Mouse (Mus musculus): Measurements from ENCODE around the gene Gm44805. TPM values are rescaled to one million over a fixed set of nuclear protein-coding genes. Genes with fewer than 3 reads are reported as not detected.

The Gm44805 gene
- polyA plus RNA-seq, 1 experiment, result not detected

- H3K4me1 ChIP-seq (ENCODE audit: control insufficient read depth, insufficient read depth, low read length), result peaks cover 10% of the 10 kb centered on the region
- WGBS, result 93% methylated on average over 34 of the region's 34 CpGs
These were observed 15.2 kb upstream of the Gm44805 start for GRCm38 (mm10) chr7:19696336-19696873.

GRCm38 (mm10) chr7:19695881-19696280, 14.7 kb upstream of the Gm44805 start:
- TF ChIP-seq CTCF (IDR thresholded peaks at IDR 0.05; ENCODE audit: control insufficient read depth, insufficient read depth, low read length) (no peak), POLR2A (IDR thresholded peaks at IDR 0.05; ENCODE audit: borderline replicate concordance, control insufficient read depth, low read depth, low read length) (no peak)
- H3K27ac ChIP-seq (ENCODE audit: control insufficient read depth, insufficient read depth, low read depth, low read length, poor library complexity), result no peak overlapping the region
- 74% methylated on average over 6 of the region's 6 CpGs for WGBS
- no peak overlapping the region for H3K4me3 ChIP-seq (replicated peaks; ENCODE audit: control insufficient read depth, low read depth, low read length)
- peaks cover 10% of the 10 kb centered on the region for H3K4me1 ChIP-seq (ENCODE audit: control insufficient read depth, insufficient read depth, low read length)

More at GRCm38 (mm10) chr7:19696336-19696873, 15.2 kb upstream of the Gm44805 start:
- TF ChIP-seq POLR2A (IDR thresholded peaks at IDR 0.05; ENCODE audit: borderline replicate concordance, control insufficient read depth, low read depth, low read length), result no peak
- no peak for TF ChIP-seq CTCF (IDR thresholded peaks at IDR 0.05; ENCODE audit: control insufficient read depth, insufficient read depth, low read length)
- Histone ChIP-seq H3K4me3 (replicated peaks; ENCODE audit: control insufficient read depth, low read depth, low read length) (no peak overlapping the region), H3K27ac (ENCODE audit: control insufficient read depth, insufficient read depth, low read depth, low read length, poor library complexity) (no peak overlapping the region; the same call in 1 of the 2 replicates)

DNA sequence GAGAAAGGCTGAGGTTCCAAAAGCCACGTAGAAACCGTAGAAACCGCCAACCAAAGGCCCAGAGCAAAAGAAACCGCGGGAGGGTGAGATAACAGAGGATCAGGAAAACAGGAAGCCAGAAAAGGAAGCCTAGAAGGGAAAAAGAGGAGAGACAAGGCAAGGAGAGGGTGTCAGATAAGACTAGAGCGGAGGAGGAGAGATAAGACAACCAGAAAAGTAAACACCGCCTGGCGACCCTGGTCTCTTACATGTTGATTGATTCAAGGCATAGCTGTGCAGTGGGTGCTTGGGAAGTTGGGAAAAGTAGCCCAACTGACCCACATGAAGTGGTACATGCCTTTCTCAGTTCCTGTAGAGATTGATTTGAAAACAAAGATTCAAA, 14.0 kb upstream of the Gm44805 start:
- Histone ChIP-seq H3K27ac (ENCODE audit: control insufficient read depth, insufficient read depth, low read depth, low read length, poor library complexity) (peak overlapping the region; percentile 4; the same call in 1 of the 2 replicates), H3K4me3 (replicated peaks; ENCODE audit: control insufficient read depth, low read depth, low read length) (no peak overlapping the region), H3K4me1 (ENCODE audit: control insufficient read depth, insufficient read depth, low read length) (peaks cover 6% of the 10 kb centered on the region)
- WGBS, result 19% methylated on average over 8 of the region's 8 CpGs
- TF ChIP-seq POLR2A (IDR thresholded peaks at IDR 0.05; ENCODE audit: borderline replicate concordance, control insufficient read depth, low read depth, low read length) (no peak), CTCF (IDR thresholded peaks at IDR 0.05; ENCODE audit: control insufficient read depth, insufficient read depth, low read length) (no peak)

GRCm38 (mm10) chr7:19694336-19695212, 13.4 kb upstream of the Gm44805 start:
- 72% methylated on average over 10 of the region's 10 CpGs for WGBS
- H3K27ac ChIP-seq (ENCODE audit: control insufficient read depth, insufficient read depth, low read depth, low read length, poor library complexity), result peak overlapping the region; percentile 79; the same call in 1 of the 2 replicates
- no peak for TF ChIP-seq POLR2A (IDR thresholded peaks at IDR 0.05; ENCODE audit: borderline replicate concordance, control insufficient read depth, low read depth, low read length)
- no peak for TF ChIP-seq CTCF (IDR thresholded peaks at IDR 0.05; ENCODE audit: control insufficient read depth, insufficient read depth, low read length)
- H3K4me3 ChIP-seq (replicated peaks; ENCODE audit: control insufficient read depth, low read depth, low read length), result no peak overlapping the region
- H3K4me1 ChIP-seq (ENCODE audit: control insufficient read depth, insufficient read depth, low read length), result peaks cover 5% of the 10 kb centered on the region

GRCm38 (mm10) chr7:19693421-19693820, 12.2 kb upstream of the Gm44805 start:
- H3K4me3 ChIP-seq (replicated peaks; ENCODE audit: control insufficient read depth, low read depth, low read length), result no peak overlapping the region
- TF ChIP-seq CTCF (IDR thresholded peaks at IDR 0.05; ENCODE audit: control insufficient read depth, insufficient read depth, low read length) (no peak), POLR2A (IDR thresholded peaks at IDR 0.05; ENCODE audit: borderline replicate concordance, control insufficient read depth, low read depth, low read length) (no peak)
- 13% methylated on average over 10 of the region's 10 CpGs for WGBS
- H3K27ac ChIP-seq (ENCODE audit: control insufficient read depth, insufficient read depth, low read depth, low read length, poor library complexity), result peak overlapping the region; percentile 79; the same call in 1 of the 2 replicates
- peaks cover 3% of the 10 kb centered on the region for H3K4me1 ChIP-seq (ENCODE audit: control insufficient read depth, insufficient read depth, low read length)

DNA sequence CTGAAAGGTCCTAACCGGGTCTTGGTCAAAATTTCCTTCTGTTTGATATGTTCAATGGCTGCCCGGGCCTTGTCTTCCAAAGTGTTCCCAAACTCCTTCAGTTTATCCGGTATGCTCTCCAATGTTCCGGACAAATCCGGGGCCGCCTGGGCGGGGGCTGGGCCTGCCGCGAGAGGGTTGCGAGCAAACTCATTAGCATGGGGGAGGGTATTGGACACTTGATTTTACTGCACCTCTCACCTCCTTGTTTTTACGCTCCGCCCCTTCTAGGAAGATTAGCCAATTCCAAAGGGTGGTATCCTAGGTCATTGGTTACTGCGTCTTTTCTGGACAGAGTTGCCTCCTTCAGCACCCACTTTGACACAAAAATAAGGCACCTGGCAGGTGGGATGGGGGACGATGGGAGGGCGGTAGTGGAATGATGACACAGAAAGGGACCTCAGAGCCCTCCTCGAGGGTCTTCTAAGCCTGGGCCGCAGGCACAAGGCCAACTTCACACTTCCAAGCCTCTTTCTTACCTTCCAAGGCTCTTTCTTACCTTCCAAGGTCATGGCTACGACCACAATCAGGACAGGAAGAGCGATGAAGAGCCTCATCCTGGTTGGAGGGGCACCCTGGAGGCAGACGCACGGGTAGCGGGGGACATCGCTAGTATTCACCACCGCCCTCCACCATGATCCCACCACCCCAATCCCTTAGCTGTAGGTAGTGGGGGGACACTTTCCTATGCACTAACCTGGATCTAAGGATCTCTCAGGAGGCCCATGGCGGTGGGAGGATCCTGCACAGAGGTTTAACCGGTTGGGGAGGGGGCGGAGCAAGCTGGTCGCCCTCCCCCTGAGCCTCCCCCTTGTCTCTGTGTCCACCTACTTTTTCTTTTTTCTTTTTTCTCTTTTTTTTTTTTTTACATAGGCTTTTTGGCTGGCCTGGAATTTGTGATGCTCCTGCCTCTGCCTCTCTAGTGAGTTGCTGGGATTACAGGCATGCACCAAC, 10.9 kb upstream of the Gm44805 start, which contains the start of gene Apoc1:
Gene Apoc1, minus strand, starts transcription at position 788 of the 993 bp plus-strand sequence.
- WGBS, result 77% methylated on average over 28 of the region's 28 CpGs
- H3K4me1 ChIP-seq (ENCODE audit: control insufficient read depth, insufficient read depth, low read length), result peaks cover 3% of the 10 kb centered on the region
- no peak for TF ChIP-seq CTCF (IDR thresholded peaks at IDR 0.05; ENCODE audit: control insufficient read depth, insufficient read depth, low read length)
- no peak for TF ChIP-seq POLR2A (IDR thresholded peaks at IDR 0.05; ENCODE audit: borderline replicate concordance, control insufficient read depth, low read depth, low read length)
- peak within 1 kb of the TSS; percentile 1; the same call in 1 of the 2 replicates for H3K27ac ChIP-seq (ENCODE audit: control insufficient read depth, insufficient read depth, low read depth, low read length, poor library complexity)
- no peak within 1 kb of the TSS for H3K4me3 ChIP-seq (replicated peaks; ENCODE audit: control insufficient read depth, low read depth, low read length)

- H3K4me3 ChIP-seq (replicated peaks; ENCODE audit: control insufficient read depth, low read depth, low read length), result no peak overlapping the region
- no peak overlapping the region for H3K27ac ChIP-seq (ENCODE audit: control insufficient read depth, insufficient read depth, low read depth, low read length, poor library complexity)
- H3K4me1 ChIP-seq (ENCODE audit: control insufficient read depth, insufficient read depth, low read length), result peaks cover 5% of the 10 kb centered on the region
- TF ChIP-seq CTCF (IDR thresholded peaks at IDR 0.05; ENCODE audit: control insufficient read depth, insufficient read depth, low read length) (no peak), POLR2A (IDR thresholded peaks at IDR 0.05; ENCODE audit: borderline replicate concordance, control insufficient read depth, low read depth, low read length) (no peak)
- WGBS, result 88% methylated on average over 6 of the region's 6 CpGs
These were observed 10.2 kb upstream of the Gm44805 start for GRCm38 (mm10) chr7:19691434-19691833.

All from bone marrow, adult 2 months (tissue).